8 mouse cellular contexts compared by ENCODE assay signal in the genomic region with DNA sequence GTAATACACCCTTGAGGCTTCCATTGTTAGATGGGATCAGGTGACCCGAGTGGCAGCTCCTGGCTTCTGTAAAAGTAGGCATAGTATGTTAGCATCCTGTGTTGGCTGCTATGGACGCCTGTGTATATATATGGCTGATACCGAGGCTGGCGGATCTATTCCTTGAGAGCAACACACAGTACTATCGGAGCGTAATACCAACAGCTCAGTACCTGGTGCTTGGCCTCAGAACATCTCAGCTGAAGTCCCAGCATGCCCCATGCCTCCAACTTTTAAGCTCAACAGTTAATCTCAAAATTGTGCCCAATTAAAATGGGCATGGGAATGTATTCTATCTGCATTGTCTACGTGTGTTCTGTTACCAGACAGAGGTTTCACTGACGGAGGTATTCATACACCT.
A peak's percentile ranks its signal among the peaks of the same experiment; 100 is the strongest.
DNase-seq lines count a peak whose midpoint lies in the region; ATAC-seq and TF ChIP-seq lines count a peak whose summit lies in the region.

No protein-coding gene starts in this region.

- 50% methylated on average over 8 of the region's 8 CpGs for WGBS in liver, embryonic 11.5 days
- WGBS in embryonic facial prominence, embryonic 15.5 days: 6% methylated on average over 8 of the region's 8 CpGs
- WGBS in intestine, embryonic 14.5 days: 16% methylated on average over 8 of the region's 8 CpGs
- WGBS in olfactory bulb, adult 2 months: 25% methylated on average over 8 of the region's 8 CpGs

- H3K9ac ChIP-seq in liver, embryonic 11.5 days (ENCODE audit: low read depth, low read length): peak overlapping the region; percentile 65
- peak overlapping the region; percentile 83 for H3K9ac ChIP-seq in embryonic facial prominence, embryonic 15.5 days
- H3K9ac ChIP-seq in intestine, embryonic 14.5 days (ENCODE audit: low read length): peak overlapping the region; percentile 93

- peak overlapping the region; percentile 53 for H3K27ac ChIP-seq in liver, embryonic 11.5 days (ENCODE audit: low read depth, low read length)
- peak overlapping the region; percentile 98 for H3K27ac ChIP-seq in embryonic facial prominence, embryonic 15.5 days (replicated peaks)
- H3K27ac ChIP-seq in intestine, embryonic 14.5 days (ENCODE audit: low read depth): peak overlapping the region; percentile 94
- peak overlapping the region; percentile 62; the same call in 1 of the 2 replicates for H3K27ac ChIP-seq in olfactory bulb, adult 2 months (ENCODE audit: insufficient read depth, low read depth, low read length)

- no peaks in the 10 kb centered on the region for H3K4me1 ChIP-seq in liver, embryonic 11.5 days (replicated peaks; ENCODE audit: control insufficient read depth, insufficient read depth, low read length)
- H3K4me1 ChIP-seq in embryonic facial prominence, embryonic 15.5 days: peaks cover 31% of the 10 kb centered on the region
- peaks cover 13% of the 10 kb centered on the region; the same call in 1 of the 2 replicates for H3K4me1 ChIP-seq in intestine, embryonic 14.5 days (replicated peaks; ENCODE audit: control insufficient read depth, insufficient read depth, low read length)
- peaks cover 5% of the 10 kb centered on the region for H3K4me1 ChIP-seq in olfactory bulb, adult 2 months (ENCODE audit: control insufficient read depth, insufficient read depth, low read length)

- H3K4me3 ChIP-seq in liver, embryonic 11.5 days (ENCODE audit: low read depth, low read length): peak overlapping the region; percentile 42
- H3K4me3 ChIP-seq in embryonic facial prominence, embryonic 15.5 days (replicated peaks): peak overlapping the region; percentile 56
- peak overlapping the region; percentile 85 for H3K4me3 ChIP-seq in intestine, embryonic 14.5 days (ENCODE audit: low read depth, low read length)
- peak overlapping the region; percentile 45; the same call in 1 of the 2 replicates for H3K4me3 ChIP-seq in olfactory bulb, adult 2 months (ENCODE audit: insufficient read depth, low read depth, low read length)

- DNase-seq in liver, embryonic 11.5 days (ENCODE audit: low spot score): no peak
- no peak for DNase-seq in liver
- peak; percentile 72 for DNase-seq in intestine, embryonic 14.5 days (ENCODE audit: low spot score)
- DNase-seq in urinary bladder, postnatal 4 days (ENCODE audit: low spot score in 2 of 2): no peak
- no peak for DNase-seq in spleen, adult 12 weeks (ENCODE audit: low spot score)
- no peak for DNase-seq in gastrocnemius, postnatal 25 days

- no peak for TF ChIP-seq POLR2A in olfactory bulb, adult 2 months (IDR thresholded peaks at IDR 0.05; ENCODE audit: insufficient read depth, low read depth, low read length)

- no peaks in the 10 kb centered on the region for H3K36me3 ChIP-seq in liver, embryonic 11.5 days (ENCODE audit: control insufficient read depth, insufficient read depth, low read length)
- H3K36me3 ChIP-seq in embryonic facial prominence, embryonic 15.5 days: peaks cover 6% of the 10 kb centered on the region; the same call in 1 of the 2 replicates
- peaks cover 7% of the 10 kb centered on the region; the same call in 1 of the 2 replicates for H3K36me3 ChIP-seq in intestine, embryonic 14.5 days (ENCODE audit: control insufficient read depth, insufficient read depth, low read length)

- peak overlapping the region; percentile 56 for H3K4me2 ChIP-seq in liver, embryonic 11.5 days
- H3K4me2 ChIP-seq in embryonic facial prominence, embryonic 15.5 days (replicated peaks): peak overlapping the region; percentile 53
- peak overlapping the region; percentile 56 for H3K4me2 ChIP-seq in intestine, embryonic 14.5 days (ENCODE audit: low read length)

- no peak for TF ChIP-seq CTCF in olfactory bulb, adult 2 months (IDR thresholded peaks at IDR 0.05; ENCODE audit: insufficient read depth, low read depth, low read length)

- peaks cover 3% of the 10 kb centered on the region; the same call in 1 of the 2 replicates for H3K27me3 ChIP-seq in liver, embryonic 11.5 days (replicated peaks; ENCODE audit: control insufficient read depth, insufficient read depth, low read length)
- no peaks in the 10 kb centered on the region for H3K27me3 ChIP-seq in embryonic facial prominence, embryonic 15.5 days
- H3K27me3 ChIP-seq in intestine, embryonic 14.5 days (replicated peaks; ENCODE audit: control insufficient read depth, insufficient read depth, low read length): no peaks in the 10 kb centered on the region

- ATAC-seq in liver, embryonic 11.5 days (replicated peaks; ENCODE audit: low FRiP score): no peak
- no peak for ATAC-seq in embryonic facial prominence, embryonic 15.5 days (ENCODE audit: insufficient number of reproducible peaks, low FRiP score, low TSS enrichment, low read depth)
- no peak for ATAC-seq in intestine, embryonic 14.5 days (replicated peaks; ENCODE audit: low FRiP score, low TSS enrichment, low read depth)

- H3K9me3 ChIP-seq in liver, embryonic 11.5 days (ENCODE audit: control insufficient read depth, low read length): no peaks in the 10 kb centered on the region
- H3K9me3 ChIP-seq in embryonic facial prominence, embryonic 15.5 days (replicated peaks): no peaks in the 10 kb centered on the region
- H3K9me3 ChIP-seq in intestine, embryonic 14.5 days (ENCODE audit: control insufficient read depth, low read length): no peaks in the 10 kb centered on the region
